Mouse (Mus musculus) liver, embryonic 16.5 days (tissue): ENCODE data around the gene Tfap4. TPM values are rescaled to one million over a fixed set of nuclear protein-coding genes. Genes with fewer than 3 reads are reported as not detected.

Experiments
- ATAC-seq: fragments of 200-750 bp; cut with Nextera tagmentation; 2 replicates; pipeline ENCODE4 v1.8.0; 2017; ENCODE audit warnings: low read depth, mild to moderate bottlenecking, moderate number of reproducible peaks, moderate library complexity
- H3K27ac ChIP-seq: fragments of 300-500 bp; sonication (generic); 2 replicates; pipeline ENCODE4 v1.5.1; 2014; ENCODE audit warnings: mild to moderate bottlenecking, low read length
- H3K27me3 ChIP-seq: fragments of 300-500 bp; sonication (generic); 2 replicates; pipeline ENCODE4 v1.6.1; 2014; ENCODE audit warnings: low read depth, low read length, mixed read lengths; ENCODE audit not compliant: control insufficient read depth, insufficient read depth
- H3K36me3 ChIP-seq: fragments of 300-500 bp; sonication (generic); 2 replicates; pipeline ENCODE4 v1.6.1; 2014; ENCODE audit warnings: mild to moderate bottlenecking; ENCODE audit not compliant: control insufficient read depth, insufficient read depth
- H3K4me1 ChIP-seq: fragments of 300-500 bp; sonication (generic); 2 replicates; pipeline ENCODE4 v1.6.1; 2014; ENCODE audit warnings: low read depth, low read length, mixed read lengths; ENCODE audit not compliant: control insufficient read depth
- H3K4me2 ChIP-seq: fragments of 300-500 bp; sonication (generic); 2 replicates; pipeline ENCODE4 v1.6.1; 2014; ENCODE audit warnings: low read depth, low read length, mixed read lengths
- H3K4me3 ChIP-seq: fragments of 300-500 bp; sonication (generic); 2 replicates; pipeline ENCODE4 v1.5.1; 2014; ENCODE audit warnings: low read depth, mild to moderate bottlenecking, low read length
- H3K9ac ChIP-seq: fragments of 300-500 bp; sonication (generic); 2 replicates; pipeline ENCODE4 v1.6.1; 2014; ENCODE audit warnings: low read depth, low read length
- H3K9me3 ChIP-seq: fragments of 300-500 bp; sonication (generic); replicated peaks from 2 replicates; pipeline ENCODE4 v1.6.1; 2016; ENCODE audit warnings: low read length; ENCODE audit not compliant: control insufficient read depth
- WGBS: fragments of 180-500 bp; shearing (Covaris S2); extraction: QIAGEN DNeasy Blood & Tissue Kit; methylation state at CpG from one replicate; pipeline ENCODE4 v1.1.7; 2014; ENCODE audit not compliant: insufficient replicate concordance; 5-methylcytosine and 5-hydroxymethylcytosine counted together
- polyA plus RNA-seq: library from polyadenylated mRNA; unstranded; fragments of >200 nt; fragmentation: Nextera tagmentation; extraction: Ambion mirVana; gene quantifications from 2 replicates; pipeline ENCODE4 v1.2.1, GENCODE M21; 2015

Gene Tfap4
- polyA plus RNA-seq, 1 experiment from 2014 or later = 4.7 TPM

- no peak for ATAC-seq
Observed at GRCm38 (mm10) chr16:4520673-4521072, 39.0 kb downstream of the Tfap4 start.

GRCm38 (mm10) chr16:4519825-4520224 is 39.8 kb downstream of the Tfap4 start:
- Histone ChIP-seq H3K9me3 (no peaks in the 10 kb centered on the region), H3K27ac (no peak overlapping the region), H3K36me3 (no peaks in the 10 kb centered on the region), H3K9ac (no peak overlapping the region), H3K27me3 (no peaks in the 10 kb centered on the region), H3K4me3 (no peak overlapping the region), H3K4me2 (no peak overlapping the region), H3K4me1 (no peaks in the 10 kb centered on the region)
- 70% methylated on average over 2 of the region's 2 CpGs for WGBS
- no peak for ATAC-seq

More at GRCm38 (mm10) chr16:4520673-4521072, 39.0 kb downstream of the Tfap4 start:
- Histone ChIP-seq H3K4me1 (no peaks in the 10 kb centered on the region), H3K36me3 (no peaks in the 10 kb centered on the region), H3K27me3 (no peaks in the 10 kb centered on the region), H3K9me3 (no peaks in the 10 kb centered on the region), H3K4me2 (no peak overlapping the region), H3K27ac (no peak overlapping the region), H3K4me3 (no peak overlapping the region), H3K9ac (no peak overlapping the region)
- WGBS = 54% methylated on average over 8 of the region's 8 CpGs

GRCm38 (mm10) chr16:4519157-4519556 is 40.5 kb downstream of the Tfap4 start:
- no peaks in the 10 kb centered on the region for H3K9me3 ChIP-seq
- H3K36me3 ChIP-seq = no peaks in the 10 kb centered on the region
- ATAC-seq = no peak
- no peak overlapping the region for H3K4me3 ChIP-seq
- H3K27ac ChIP-seq = no peak overlapping the region
- WGBS = 42% methylated on average over 4 of the region's 4 CpGs
- H3K4me2 ChIP-seq = no peak overlapping the region
- H3K4me1 ChIP-seq = no peaks in the 10 kb centered on the region
- no peak overlapping the region for H3K9ac ChIP-seq
- no peaks in the 10 kb centered on the region for H3K27me3 ChIP-seq

DNA sequence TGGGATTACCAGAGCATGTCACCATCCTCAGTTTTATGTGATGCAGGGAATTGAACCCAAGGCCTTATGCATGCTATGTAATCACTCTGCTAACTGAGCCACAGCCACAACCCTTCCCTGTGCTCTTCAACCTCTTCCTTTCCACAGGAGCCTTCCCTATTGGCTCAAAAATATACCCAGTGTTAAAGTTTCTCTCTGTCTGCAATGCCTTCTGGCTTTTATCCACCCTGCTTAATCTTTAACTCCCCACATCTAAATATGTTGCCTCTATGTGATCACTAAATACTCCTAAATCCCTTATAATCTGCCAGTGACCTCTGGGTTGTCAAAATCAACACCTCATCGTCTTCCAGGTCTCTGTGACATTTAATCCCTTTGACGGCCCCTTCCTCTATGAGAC is 41.7 kb downstream of the Tfap4 start:
- no peak for ATAC-seq
- no peak overlapping the region for H3K9ac ChIP-seq
- H3K27ac ChIP-seq = no peak overlapping the region
- no peaks in the 10 kb centered on the region for H3K27me3 ChIP-seq
- H3K4me3 ChIP-seq = no peak overlapping the region
- 52% methylated on average over 2 of the region's 2 CpGs for whole genome bisulfite sequencing
- H3K4me2 ChIP-seq = no peak overlapping the region
- H3K4me1 ChIP-seq = no peaks in the 10 kb centered on the region
- H3K9me3 ChIP-seq = no peaks in the 10 kb centered on the region
- no peaks in the 10 kb centered on the region for H3K36me3 ChIP-seq

DNA sequence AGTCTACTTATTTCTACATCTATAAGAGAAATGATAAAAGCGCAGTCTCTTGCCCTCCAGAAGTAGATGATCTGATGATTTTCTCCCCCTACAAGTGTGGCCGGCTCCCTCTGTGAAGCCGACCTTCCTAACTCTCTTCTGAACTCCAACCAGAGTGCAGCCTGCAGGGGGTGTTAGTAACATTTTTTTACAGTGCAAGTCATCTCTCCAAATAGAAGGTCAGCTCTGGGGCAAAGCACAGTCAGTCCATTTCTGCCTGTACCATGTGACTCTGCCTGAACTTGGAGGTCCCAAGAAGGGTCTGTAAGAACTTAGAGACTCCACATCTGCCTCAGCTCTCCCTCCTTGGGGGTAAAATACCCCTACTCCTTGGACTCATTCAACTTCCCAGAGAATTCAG is 45.3 kb downstream of the Tfap4 start:
- Histone ChIP-seq H3K36me3 (no peaks in the 10 kb centered on the region), H3K4me2 (no peak overlapping the region), H3K4me3 (no peak overlapping the region), H3K9ac (no peak overlapping the region), H3K4me1 (no peaks in the 10 kb centered on the region), H3K27me3 (no peaks in the 10 kb centered on the region), H3K9me3 (no peaks in the 10 kb centered on the region), H3K27ac (no peak overlapping the region)
- no peak for ATAC-seq
- 67% methylated on average over 3 of the region's 3 CpGs for WGBS

- no peak overlapping the region for H3K4me2 ChIP-seq
- H3K27ac ChIP-seq = no peak overlapping the region
- no peak overlapping the region for H3K4me3 ChIP-seq
- no peaks in the 10 kb centered on the region for H3K27me3 ChIP-seq
- no peaks in the 10 kb centered on the region for H3K4me1 ChIP-seq
- H3K9ac ChIP-seq = no peak overlapping the region
- WGBS = 39% methylated on average over 3 of the region's 3 CpGs
- H3K9me3 ChIP-seq = no peaks in the 10 kb centered on the region
- H3K36me3 ChIP-seq = no peaks in the 10 kb centered on the region
- no peak for ATAC-seq
Observed at GRCm38 (mm10) chr16:4512661-4513438, 46.8 kb downstream of the Tfap4 start.

- H3K27ac ChIP-seq = no peak overlapping the region
- no peak for ATAC-seq
- no peaks in the 10 kb centered on the region for H3K36me3 ChIP-seq
- no peak overlapping the region for H3K9ac ChIP-seq
- H3K9me3 ChIP-seq = no peaks in the 10 kb centered on the region
- no peak overlapping the region for H3K4me2 ChIP-seq
- H3K27me3 ChIP-seq = no peaks in the 10 kb centered on the region
- H3K4me3 ChIP-seq = no peak overlapping the region
- H3K4me1 ChIP-seq = no peaks in the 10 kb centered on the region; the same call in 1 of the 2 replicates
- WGBS = 51% methylated on average over 2 of the region's 2 CpGs
Observed at GRCm38 (mm10) chr16:4511371-4511770, 48.3 kb downstream of the Tfap4 start.

DNA sequence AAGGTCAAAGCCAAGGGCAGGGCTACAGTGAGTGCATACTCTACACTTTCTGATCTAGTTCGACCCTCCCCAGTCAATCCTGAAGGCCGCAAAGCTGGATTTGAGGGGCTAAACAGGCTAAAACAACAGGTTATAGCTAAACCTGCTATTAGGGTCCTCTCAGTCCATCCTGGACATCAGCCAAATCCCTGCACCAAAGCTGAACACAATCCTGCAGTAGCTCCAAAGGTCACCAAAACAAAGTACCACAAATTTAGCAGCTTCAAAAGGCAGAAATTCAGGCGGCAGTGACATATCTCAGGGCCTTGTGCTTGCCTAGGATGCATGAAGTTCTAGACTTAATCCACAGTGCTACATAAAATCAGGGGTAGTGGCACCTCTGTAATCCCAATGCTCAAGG is 53.5 kb downstream of the Tfap4 start:
- no peaks in the 10 kb centered on the region; the same call in none of the 2 replicates for H3K4me1 ChIP-seq
- no peak overlapping the region for H3K4me2 ChIP-seq
- WGBS = 44% methylated on average over 3 of the region's 3 CpGs
- ATAC-seq = no peak
- H3K27me3 ChIP-seq = no peaks in the 10 kb centered on the region
- no peak overlapping the region for H3K4me3 ChIP-seq
- no peaks in the 10 kb centered on the region for H3K36me3 ChIP-seq
- no peaks in the 10 kb centered on the region for H3K9me3 ChIP-seq
- no peak overlapping the region for H3K27ac ChIP-seq
- H3K9ac ChIP-seq = no peak overlapping the region

DNA sequence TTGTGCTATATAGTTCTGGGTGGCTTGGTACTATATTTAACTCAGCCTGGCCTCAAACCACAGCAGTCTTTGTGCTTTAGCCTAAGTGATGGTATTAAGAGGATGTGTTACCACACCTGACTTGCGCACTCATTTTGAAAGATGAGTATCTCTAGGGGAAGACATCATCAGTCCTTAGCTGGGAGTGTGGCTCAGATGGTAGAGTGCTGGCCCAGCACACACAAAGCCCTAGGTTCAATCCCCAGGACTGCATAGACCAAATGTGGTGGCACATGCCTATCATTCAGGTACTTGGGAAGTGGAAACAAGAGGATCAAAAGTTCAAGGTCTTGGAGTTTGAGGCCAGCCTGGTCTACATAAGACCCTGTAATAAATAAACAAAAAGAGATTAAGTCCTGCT is 56.2 kb downstream of the Tfap4 start:
- Histone ChIP-seq H3K4me1 (no peaks in the 10 kb centered on the region; the same call in none of the 2 replicates), H3K9ac (no peak overlapping the region), H3K4me2 (no peak overlapping the region), H3K9me3 (no peaks in the 10 kb centered on the region), H3K27ac (no peak overlapping the region), H3K36me3 (no peaks in the 10 kb centered on the region), H3K27me3 (no peaks in the 10 kb centered on the region), H3K4me3 (no peak overlapping the region)
- no peak for ATAC-seq
- 81% methylated on average over 1 of the region's 1 CpGs for WGBS
